Mouse (Mus musculus) forebrain, embryonic 15.5 days (tissue): ENCODE measurements around the gene H2-T22. TPM values are rescaled to one million over a fixed set of nuclear protein-coding genes. Genes with fewer than 3 reads are reported as not detected.
A peak's percentile ranks its signal among the peaks of the same experiment; 100 is the strongest.
"Not testable (repeated sequence)": the region's sequence is repeated elsewhere in the genome, so short reads cannot be mapped to it uniquely, and the experiment has no call there.

Source experiments
- ATAC-seq: fragments of 200-750 bp; cut with Nextera tagmentation; replicated peaks from 2 replicates; pipeline ENCODE4 v1.8.0; 2017; ENCODE audit warnings: mild to moderate bottlenecking, moderate TSS enrichment, moderate library complexity
- H3K27ac ChIP-seq: fragments of 300-500 bp; sonication (generic); replicated peaks from 2 replicates; pipeline ENCODE4 v1.5.1; 2015; ENCODE audit warnings: mild to moderate bottlenecking, inconsistent platforms
- H3K27me3 ChIP-seq: fragments of 300-500 bp; sonication (generic); 2 replicates; pipeline ENCODE4 v1.6.1; 2015; ENCODE audit warnings: inconsistent platforms
- H3K36me3 ChIP-seq: fragments of 300-500 bp; sonication (generic); 2 replicates; pipeline ENCODE4 v1.6.1; 2015; ENCODE audit warnings: mild to moderate bottlenecking, inconsistent platforms
- H3K4me1 ChIP-seq: fragments of 300-500 bp; sonication (generic); 2 replicates; pipeline ENCODE4 v1.6.1; 2015; ENCODE audit warnings: inconsistent platforms
- H3K4me2 ChIP-seq: fragments of 300-500 bp; sonication (generic); replicated peaks from 2 replicates; pipeline ENCODE4 v1.6.1; 2015; ENCODE audit warnings: mild to moderate bottlenecking, inconsistent platforms
- H3K4me3 ChIP-seq: fragments of 300-500 bp; sonication (generic); 2 replicates; pipeline ENCODE4 v1.5.1; 2015; ENCODE audit warnings: mild to moderate bottlenecking, inconsistent platforms
- H3K9ac ChIP-seq: fragments of 300-500 bp; sonication (generic); replicated peaks from 2 replicates; pipeline ENCODE4 v1.6.1; 2015; ENCODE audit warnings: mild to moderate bottlenecking, inconsistent platforms
- H3K9me3 ChIP-seq: fragments of 300-500 bp; sonication (generic); 2 replicates; pipeline ENCODE4 v1.6.1; 2016; ENCODE audit warnings: inconsistent platforms
- WGBS: fragments of 180-500 bp; shearing (Covaris S2); methylation state at CpG from one replicate; pipeline ENCODE4 v1.1.7; 2015; ENCODE audit warnings: mixed read lengths; 5-methylcytosine and 5-hydroxymethylcytosine counted together
- polyA plus RNA-seq: library from polyadenylated mRNA; unstranded; fragments of >200 nt; fragmentation: Nextera tagmentation; extraction: Ambion mirVana; gene quantifications from 2 replicates; pipeline ENCODE4 v1.2.1, GENCODE M21; 2015

Gene H2-T22
- 5.8 and 5.9 TPM in 2 replicates for polyA plus RNA-seq

- not testable (repeated sequence) for H3K9me3 ChIP-seq, H3K27me3 ChIP-seq, H3K36me3 ChIP-seq, H3K27ac ChIP-seq, H3K4me1 ChIP-seq
- peak; percentile 93 for ATAC-seq
- Histone ChIP-seq H3K4me2 (peak within 1 kb of the TSS; percentile 73), H3K4me3 (peak within 1 kb of the TSS; percentile 41), H3K9ac (peak within 1 kb of the TSS; percentile 48)
- under 1% methylated on average over 12 of the region's 12 CpGs for WGBS
Observed at GRCm38 (mm10) chr17:36042610-36043169, at the start of gene H2-T22, which contains the start of gene Gm6034. H2-T22 (minus strand) TSS chr17:36042747. Gm6034 (plus strand) TSS chr17:36042961.

GRCm38 (mm10) chr17:36091933-36092332 is 49.4 kb upstream of the H2-T22 start:
- not testable (repeated sequence) for H3K36me3 ChIP-seq, H3K4me1 ChIP-seq, H3K27me3 ChIP-seq, H3K9me3 ChIP-seq, H3K4me2 ChIP-seq, H3K4me3 ChIP-seq, H3K9ac ChIP-seq, H3K27ac ChIP-seq, ATAC-seq
- no CpG with 5 or more reads among the region's 2 CpGs for WGBS

- Histone ChIP-seq H3K27me3 (peaks cover 15% of the 10 kb centered on the region; the same call in 1 of the 2 replicates), H3K4me1 (peaks cover 14% of the 10 kb centered on the region)
- H3K36me3 ChIP-seq, H3K27ac ChIP-seq, ATAC-seq, H3K4me2 ChIP-seq, H3K9me3 ChIP-seq, H3K4me3 ChIP-seq, H3K9ac ChIP-seq: not testable (repeated sequence)
- WGBS = 80% methylated on average over 1 of the region's 1 CpGs
Observed at GRCm38 (mm10) chr17:36085976-36086375, 43.4 kb upstream of the H2-T22 start.

GRCm38 (mm10) chr17:36083870-36084451 is 41.4 kb upstream of the H2-T22 start:
- Histone ChIP-seq H3K4me1 (peaks cover 14% of the 10 kb centered on the region), H3K27me3 (peaks cover 15% of the 10 kb centered on the region; the same call in 1 of the 2 replicates), H3K4me3 (peak overlapping the region; percentile 54), H3K36me3 (no peaks in the 10 kb centered on the region), H3K27ac (no peak overlapping the region), H3K9me3 (no peaks in the 10 kb centered on the region), H3K4me2 (peak overlapping the region; percentile 99), H3K9ac (peak overlapping the region; percentile 62)
- peak; percentile 58 for ATAC-seq
- 1% methylated on average over 42 of the region's 42 CpGs for WGBS

GRCm38 (mm10) chr17:36083266-36083869 is 40.8 kb upstream of the H2-T22 start:
- H3K9me3 ChIP-seq = no peaks in the 10 kb centered on the region
- peaks cover 15% of the 10 kb centered on the region; the same call in 1 of the 2 replicates for H3K27me3 ChIP-seq
- H3K4me1 ChIP-seq = peaks cover 14% of the 10 kb centered on the region
- H3K4me2 ChIP-seq = peak overlapping the region; percentile 99
- under 1% methylated on average over 46 of the region's 46 CpGs for WGBS
- no peaks in the 10 kb centered on the region for H3K36me3 ChIP-seq
- ATAC-seq = peak; percentile 71
- H3K27ac ChIP-seq = no peak overlapping the region
- H3K9ac ChIP-seq = peak overlapping the region; percentile 62
- H3K4me3 ChIP-seq = peak overlapping the region; percentile 54

DNA sequence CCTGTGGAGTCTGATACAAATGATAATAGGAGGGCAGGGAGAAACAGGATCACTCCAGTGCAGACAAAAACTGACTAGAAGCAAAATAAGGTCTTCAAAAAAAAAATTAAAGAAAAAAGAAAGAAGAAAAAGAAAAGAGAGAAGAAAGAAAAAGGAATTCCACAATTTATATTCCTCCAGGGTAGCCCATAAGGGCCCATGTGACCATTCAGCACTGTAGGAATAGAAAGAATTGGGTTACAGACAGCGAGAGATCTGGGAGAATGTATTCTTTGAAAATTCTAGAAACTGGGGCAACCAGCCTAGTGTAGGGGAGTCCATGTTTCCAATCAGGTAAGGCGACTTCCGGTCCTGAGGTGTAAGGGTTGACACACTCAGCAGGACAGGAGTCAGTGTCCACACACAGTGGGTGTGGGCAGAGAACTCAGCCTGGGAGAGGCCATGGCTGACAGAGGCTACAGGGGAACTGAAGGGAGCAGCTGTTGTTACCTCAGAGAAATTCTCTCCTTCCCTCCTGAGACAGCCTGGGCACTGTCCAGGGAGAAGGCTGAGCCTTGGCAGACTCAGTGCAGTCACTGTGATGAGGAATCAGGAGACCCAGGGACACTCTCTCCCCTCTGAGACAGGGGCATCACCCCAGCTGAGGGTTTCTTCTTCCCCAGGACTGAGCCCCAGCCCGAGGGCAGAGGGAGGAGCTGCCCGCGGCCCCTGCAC is 40.1 kb upstream of the H2-T22 start:
- not testable (repeated sequence) for H3K36me3 ChIP-seq, ATAC-seq, H3K9ac ChIP-seq, H3K9me3 ChIP-seq, H3K27ac ChIP-seq
- H3K4me3 ChIP-seq = peak overlapping the region; percentile 54
- 26% methylated on average over 6 of the region's 6 CpGs for WGBS
- H3K4me1 ChIP-seq = peaks cover 14% of the 10 kb centered on the region
- H3K27me3 ChIP-seq = peaks cover 15% of the 10 kb centered on the region; the same call in 1 of the 2 replicates
- H3K4me2 ChIP-seq = peak overlapping the region; percentile 99

- H3K9ac ChIP-seq, ATAC-seq, H3K36me3 ChIP-seq, H3K4me2 ChIP-seq, H3K27ac ChIP-seq, H3K9me3 ChIP-seq, H3K4me3 ChIP-seq: not testable (repeated sequence)
- peaks cover 15% of the 10 kb centered on the region; the same call in 1 of the 2 replicates for H3K27me3 ChIP-seq
- peaks cover 14% of the 10 kb centered on the region for H3K4me1 ChIP-seq
Observed at GRCm38 (mm10) chr17:36081901-36082300, 39.4 kb upstream of the H2-T22 start.

- H3K4me1 ChIP-seq = no peaks in the 10 kb centered on the region
- WGBS = 35% methylated on average over 2 of the region's 2 CpGs
- no peak overlapping the region for H3K4me2 ChIP-seq
- no peak for ATAC-seq
- no peak overlapping the region for H3K4me3 ChIP-seq
- H3K9me3 ChIP-seq = no peaks in the 10 kb centered on the region
- H3K27me3 ChIP-seq = no peaks in the 10 kb centered on the region
- H3K27ac ChIP-seq = no peak overlapping the region
- no peaks in the 10 kb centered on the region for H3K36me3 ChIP-seq
- H3K9ac ChIP-seq = no peak overlapping the region
Observed at GRCm38 (mm10) chr17:36060829-36061228, 18.3 kb upstream of the H2-T22 start.

GRCm38 (mm10) chr17:36058362-36058761 is 15.8 kb upstream of the H2-T22 start, which contains the start of gene Gm11127:
Gm11127 (minus strand) TSS chr17:36058371.
- not testable (repeated sequence) for H3K4me2 ChIP-seq, H3K4me3 ChIP-seq, H3K9ac ChIP-seq, H3K27ac ChIP-seq, H3K27me3 ChIP-seq, ATAC-seq, H3K9me3 ChIP-seq, H3K36me3 ChIP-seq, H3K4me1 ChIP-seq
- 75% methylated on average over 1 of the region's 1 CpGs for WGBS

DNA sequence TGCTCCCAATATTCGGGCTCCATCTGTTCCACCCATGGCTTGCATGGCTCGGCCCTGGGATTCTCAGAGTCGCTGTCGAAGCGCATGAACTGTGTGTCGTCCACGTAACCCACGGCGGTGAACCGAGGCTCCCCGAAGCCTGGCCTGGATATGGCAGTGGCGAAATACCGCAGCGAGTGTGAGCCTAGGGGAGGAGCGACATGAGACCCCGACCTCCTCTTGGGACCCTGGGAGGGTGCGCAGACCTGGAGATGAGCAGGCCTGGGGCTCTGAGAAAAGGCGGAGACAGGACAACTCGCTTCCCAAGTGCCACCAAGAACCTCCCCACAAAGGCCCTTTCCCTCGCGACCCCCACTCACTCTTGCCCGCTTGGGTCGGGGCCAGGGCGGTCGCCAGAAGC is 15.4 kb upstream of the H2-T22 start:
- not testable (repeated sequence) for H3K27ac ChIP-seq, H3K4me1 ChIP-seq, H3K9ac ChIP-seq, H3K4me3 ChIP-seq, H3K4me2 ChIP-seq, H3K36me3 ChIP-seq, H3K9me3 ChIP-seq, ATAC-seq, H3K27me3 ChIP-seq
- 91% methylated on average over 25 of the region's 25 CpGs for WGBS

GRCm38 (mm10) chr17:36043286-36043685 is 739 bp upstream of the H2-T22 start:
- no peaks in the 10 kb centered on the region for H3K9me3 ChIP-seq
- ATAC-seq = no peak
- H3K27ac ChIP-seq = no peak overlapping the region
- H3K36me3 ChIP-seq = no peaks in the 10 kb centered on the region
- H3K4me2 ChIP-seq = peak overlapping the region; percentile 73
- no peaks in the 10 kb centered on the region; the same call in 1 of the 2 replicates for H3K27me3 ChIP-seq
- WGBS = 83% methylated on average over 3 of the region's 3 CpGs
- H3K4me1 ChIP-seq = peaks cover 8% of the 10 kb centered on the region
- H3K9ac ChIP-seq = no peak overlapping the region
- peak overlapping the region; percentile 41; the same call in 1 of the 2 replicates for H3K4me3 ChIP-seq

DNA sequence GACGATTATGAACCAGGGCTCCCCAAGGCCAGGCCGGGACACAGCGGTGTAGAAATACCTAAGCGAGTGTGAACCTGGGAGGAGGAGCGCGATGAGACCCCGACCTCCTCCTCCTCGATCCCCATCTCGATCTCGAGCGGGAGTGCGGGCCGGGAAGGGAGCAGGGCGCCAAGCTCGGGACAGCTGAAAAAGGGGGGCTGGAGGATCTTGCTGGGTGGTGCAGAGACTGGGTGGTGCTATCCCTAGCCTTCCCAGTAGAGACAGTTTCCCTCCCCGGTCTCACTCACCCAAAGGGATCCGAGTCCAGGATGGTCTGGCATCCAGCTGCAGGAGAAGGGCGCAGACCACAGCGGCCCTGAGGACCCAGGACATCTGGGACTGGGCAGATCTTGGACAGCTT is 492 bp downstream of the H2-T22 start:
- Histone ChIP-seq H3K4me3 (peak overlapping the region; percentile 41), H3K9ac (peak overlapping the region; percentile 48), H3K4me2 (peak overlapping the region; percentile 73)
- not testable (repeated sequence) for H3K27ac ChIP-seq, H3K4me1 ChIP-seq, H3K9me3 ChIP-seq, H3K27me3 ChIP-seq, H3K36me3 ChIP-seq
- peak; percentile 64 for ATAC-seq
- under 1% methylated on average over 19 of the region's 19 CpGs for WGBS
